Mouse (Mus musculus) neural tube, embryonic 14.5 days (tissue): Measurements from ENCODE around the gene Arhgef10l. TPM values are rescaled to one million over a fixed set of nuclear protein-coding genes. Genes with fewer than 3 reads are reported as not detected.

Source experiments
- ATAC-seq: fragments of 200-750 bp; cut with Nextera tagmentation; 2 replicates; pipeline ENCODE4 v1.8.0; 2017; ENCODE audit warnings: low read depth, mild to moderate bottlenecking, moderate TSS enrichment, moderate library complexity
- H3K27ac ChIP-seq: fragments of 300-500 bp; sonication (generic); 2 replicates; pipeline ENCODE4 v1.5.1; 2014; ENCODE audit warnings: low read depth, mild to moderate bottlenecking, control low read depth, low read length, moderate library complexity, mixed read lengths
- H3K27me3 ChIP-seq: fragments of 300-500 bp; sonication (generic); 2 replicates; pipeline ENCODE4 v1.6.1; 2014; ENCODE audit warnings: low read length; ENCODE audit not compliant: control insufficient read depth, insufficient read depth
- H3K36me3 ChIP-seq: fragments of 300-500 bp; sonication (generic); 2 replicates; pipeline ENCODE4 v1.6.1; 2014; ENCODE audit warnings: low read length, mixed read lengths; ENCODE audit not compliant: control insufficient read depth, insufficient read depth
- H3K4me1 ChIP-seq: fragments of 300-500 bp; sonication (generic); 2 replicates; pipeline ENCODE4 v1.6.1; 2014; ENCODE audit warnings: low read length; ENCODE audit not compliant: control insufficient read depth, insufficient read depth
- H3K4me2 ChIP-seq: fragments of 300-500 bp; sonication (generic); 2 replicates; pipeline ENCODE4 v1.6.1; 2014; ENCODE audit warnings: mild to moderate bottlenecking, low read depth, low read length, control low read depth
- H3K4me3 ChIP-seq: fragments of 300-500 bp; sonication (generic); 2 replicates; pipeline ENCODE4 v1.5.1; 2014; ENCODE audit warnings: low read depth, low read length, control low read depth, mixed read lengths
- H3K9ac ChIP-seq: fragments of 300-500 bp; sonication (generic); replicated peaks from 2 replicates; pipeline ENCODE4 v1.6.1; 2014; ENCODE audit warnings: low read depth, mild to moderate bottlenecking, control low read depth, low read length, mixed read lengths
- H3K9me3 ChIP-seq: fragments of 300-500 bp; sonication (generic); 2 replicates; pipeline ENCODE4 v1.6.1; 2016; ENCODE audit warnings: low read length; ENCODE audit not compliant: control insufficient read depth
- WGBS: fragments of 180-500 bp; shearing (Covaris S2); extraction: QIAGEN DNeasy Blood & Tissue Kit; methylation state at CpG from one replicate; pipeline ENCODE4 v1.1.7; 2014; 5-methylcytosine and 5-hydroxymethylcytosine counted together
- polyA plus RNA-seq: library from polyadenylated mRNA; unstranded; fragments of >200 nt; fragmentation: Nextera tagmentation; extraction: Ambion mirVana; gene quantifications from 2 replicates; pipeline ENCODE4 v1.2.1, GENCODE M21; 2014

Arhgef10l gene
- polyA plus RNA-seq, 1 experiment from 2014 or later: 18.8 TPM

GRCm38 (mm10) chr4:140610841-140611609, 54.8 kb downstream of the Arhgef10l start:
- H3K4me1 ChIP-seq: 0 out of 2 replicates have a peak, but pooled peaks cover 10% of the 10 kb centered on the region
- ATAC-seq: no peak
- H3K9ac ChIP-seq: no peak overlapping the region
- H3K4me3 ChIP-seq: no peak overlapping the region
- no peak overlapping the region for H3K4me2 ChIP-seq
- no peaks in the 10 kb centered on the region; the same call in 1 of the 2 replicates for H3K36me3 ChIP-seq
- H3K9me3 ChIP-seq: no peaks in the 10 kb centered on the region
- H3K27ac ChIP-seq: no peak overlapping the region
- H3K27me3 ChIP-seq: no peaks in the 10 kb centered on the region
- WGBS: 26% methylated on average over 12 of the region's 12 CpGs

GRCm38 (mm10) chr4:140608228-140608720, 57.5 kb downstream of the Arhgef10l start:
- 88% methylated on average over 9 of the region's 9 CpGs for WGBS
- no peaks in the 10 kb centered on the region; the same call in 1 of the 2 replicates for H3K36me3 ChIP-seq
- no peak for ATAC-seq

GRCm38 (mm10) chr4:140606779-140607178, 59.0 kb downstream of the Arhgef10l start:
- peak overlapping the region; percentile 57; the same call in 1 of the 2 replicates for H3K27ac ChIP-seq
- ATAC-seq: no peak
- H3K27me3 ChIP-seq: no peaks in the 10 kb centered on the region
- H3K4me3 ChIP-seq: no peak overlapping the region
- H3K9me3 ChIP-seq: no peaks in the 10 kb centered on the region
- WGBS: 64% methylated on average over 7 of the region's 7 CpGs
- H3K36me3 ChIP-seq: no peaks in the 10 kb centered on the region; the same call in 1 of the 2 replicates
- H3K4me2 ChIP-seq: no peak overlapping the region
- H3K4me1 ChIP-seq: 0 out of 2 replicates have a peak, but pooled peaks cover 14% of the 10 kb centered on the region
- H3K9ac ChIP-seq: no peak overlapping the region

More at GRCm38 (mm10) chr4:140608228-140608720, 57.5 kb downstream of the Arhgef10l start:
- H3K4me2 ChIP-seq: no peak overlapping the region
- no peak overlapping the region for H3K27ac ChIP-seq
- H3K27me3 ChIP-seq: no peaks in the 10 kb centered on the region
- no peak overlapping the region for H3K9ac ChIP-seq
- no peak overlapping the region for H3K4me3 ChIP-seq
- no peaks in the 10 kb centered on the region for H3K9me3 ChIP-seq
- 0 out of 2 replicates have a peak, but pooled peaks cover 14% of the 10 kb centered on the region for H3K4me1 ChIP-seq

GRCm38 (mm10) chr4:140606197-140606596, 59.6 kb downstream of the Arhgef10l start:
- H3K9ac ChIP-seq: no peak overlapping the region
- no peak for ATAC-seq
- WGBS: 65% methylated on average over 7 of the region's 7 CpGs
- no peaks in the 10 kb centered on the region for H3K9me3 ChIP-seq
- no peaks in the 10 kb centered on the region for H3K27me3 ChIP-seq
- no peak overlapping the region for H3K4me2 ChIP-seq
- H3K4me3 ChIP-seq: no peak overlapping the region
- H3K27ac ChIP-seq: no peak overlapping the region; the same call in 1 of the 2 replicates
- 0 out of 2 replicates have a peak, but pooled peaks cover 14% of the 10 kb centered on the region for H3K4me1 ChIP-seq
- H3K36me3 ChIP-seq: no peaks in the 10 kb centered on the region; the same call in 1 of the 2 replicates

- 66% methylated on average over 7 of the region's 7 CpGs for WGBS
- no peaks in the 10 kb centered on the region for H3K27me3 ChIP-seq
- H3K4me3 ChIP-seq: no peak overlapping the region
- no peaks in the 10 kb centered on the region; the same call in 1 of the 2 replicates for H3K36me3 ChIP-seq
- ATAC-seq: peak; percentile 56; the same call in 1 of the 2 replicates
- H3K9me3 ChIP-seq: no peaks in the 10 kb centered on the region
- peak overlapping the region; percentile 48; the same call in 1 of the 2 replicates for H3K27ac ChIP-seq
- no peak overlapping the region for H3K9ac ChIP-seq
- H3K4me2 ChIP-seq: no peak overlapping the region
- 0 out of 2 replicates have a peak, but pooled peaks cover 10% of the 10 kb centered on the region for H3K4me1 ChIP-seq
Measured at GRCm38 (mm10) chr4:140605790-140606189, 60.0 kb downstream of the Arhgef10l start.

GRCm38 (mm10) chr4:140605247-140605646, 60.6 kb downstream of the Arhgef10l start:
- Histone ChIP-seq H3K27me3 (no peaks in the 10 kb centered on the region), H3K9ac (no peak overlapping the region), H3K9me3 (no peaks in the 10 kb centered on the region), H3K4me3 (no peak overlapping the region), H3K4me2 (no peak overlapping the region), H3K36me3 (no peaks in the 10 kb centered on the region; the same call in 1 of the 2 replicates), H3K27ac (peak overlapping the region; percentile 48; the same call in 1 of the 2 replicates), H3K4me1 (0 out of 2 replicates have a peak, but pooled peaks cover 7% of the 10 kb centered on the region)
- WGBS: 67% methylated on average over 6 of the region's 6 CpGs
- ATAC-seq: no peak

- WGBS: 93% methylated on average over 8 of the region's 8 CpGs
- Histone ChIP-seq H3K4me1 (0 out of 2 replicates have a peak, but pooled peaks cover 7% of the 10 kb centered on the region), H3K9ac (no peak overlapping the region), H3K36me3 (no peaks in the 10 kb centered on the region; the same call in 1 of the 2 replicates), H3K27me3 (no peaks in the 10 kb centered on the region), H3K4me3 (no peak overlapping the region), H3K27ac (no peak overlapping the region), H3K4me2 (no peak overlapping the region), H3K9me3 (no peaks in the 10 kb centered on the region)
- ATAC-seq: no peak
Measured at GRCm38 (mm10) chr4:140604541-140604940, 61.3 kb downstream of the Arhgef10l start.

GRCm38 (mm10) chr4:140602022-140602421, 63.8 kb downstream of the Arhgef10l start:
- H3K36me3 ChIP-seq: no peaks in the 10 kb centered on the region; the same call in 1 of the 2 replicates
- H3K27ac ChIP-seq: no peak overlapping the region
- ATAC-seq: no peak
- WGBS: 80% methylated on average over 4 of the region's 4 CpGs
- H3K4me2 ChIP-seq: no peak overlapping the region
- 0 out of 2 replicates have a peak, but pooled peaks cover 7% of the 10 kb centered on the region for H3K4me1 ChIP-seq
- no peak overlapping the region for H3K9ac ChIP-seq
- no peaks in the 10 kb centered on the region for H3K27me3 ChIP-seq
- no peaks in the 10 kb centered on the region for H3K9me3 ChIP-seq
- no peak overlapping the region for H3K4me3 ChIP-seq

GRCm38 (mm10) chr4:140601153-140601552, 64.7 kb downstream of the Arhgef10l start:
- WGBS: 57% methylated on average over 11 of the region's 11 CpGs
- H3K4me1 ChIP-seq: 0 out of 2 replicates have a peak, but pooled peaks cover 4% of the 10 kb centered on the region
- no peak overlapping the region for H3K9ac ChIP-seq
- no peaks in the 10 kb centered on the region; the same call in 1 of the 2 replicates for H3K9me3 ChIP-seq
- H3K4me3 ChIP-seq: no peak overlapping the region
- no peak overlapping the region for H3K27ac ChIP-seq
- H3K4me2 ChIP-seq: no peak overlapping the region
- H3K27me3 ChIP-seq: no peaks in the 10 kb centered on the region
- no peak for ATAC-seq
- H3K36me3 ChIP-seq: no peaks in the 10 kb centered on the region; the same call in 1 of the 2 replicates
